Mouse (Mus musculus) C2C12 (cell line): ENCODE data around the gene 2810408A11Rik. TPM values are rescaled to one million over a fixed set of nuclear protein-coding genes. Genes with fewer than 3 reads are reported as not detected.

Experiments
- H3K27me3 ChIP-seq: one replicate; pipeline ENCODE4 v1.6.1; 2011; ENCODE audit not compliant: control insufficient read depth, insufficient read depth, insufficient read length
- H3K36me3 ChIP-seq: one replicate; pipeline ENCODE4 v1.6.1; 2011; ENCODE audit not compliant: control insufficient read depth, insufficient read depth
- H3K4me3 ChIP-seq: one replicate; pipeline ENCODE4 v1.5.1; 2011; ENCODE audit warnings: mild to moderate bottlenecking, control low read depth; ENCODE audit not compliant: poor library complexity, insufficient read depth, severe bottlenecking
- H3K79me2 ChIP-seq: one replicate; pipeline ENCODE4 v1.6.1; 2011; ENCODE audit not compliant: control insufficient read depth, insufficient read depth
- H3K79me3 ChIP-seq: one replicate; pipeline ENCODE4 v1.6.1; 2011; ENCODE audit warnings: low read depth, control low read depth
- H3ac ChIP-seq: one replicate; pipeline ENCODE3; 2011; ENCODE audit warnings: low read depth; ENCODE audit not compliant: control insufficient read depth, insufficient read length
- CEBPB ChIP-seq: IDR thresholded peaks from one replicate; pipeline ENCODE4 v1.6.1; 2011; ENCODE audit warnings: low read depth, mild to moderate bottlenecking, control low read depth, moderate library complexity
- CTCF ChIP-seq: IDR thresholded peaks from one replicate; pipeline ENCODE4 v1.5.1; 2011; ENCODE audit not compliant: control insufficient read depth, insufficient read depth, insufficient read length
- FOSL1 ChIP-seq: IDR thresholded peaks from one replicate; pipeline ENCODE4 v1.8.0; 2011; ENCODE audit warnings: mild to moderate bottlenecking, low read length; ENCODE audit not compliant: poor library complexity, insufficient read depth, severe bottlenecking
- MAX ChIP-seq: IDR thresholded peaks from one replicate; pipeline ENCODE4 v1.6.1; 2011; ENCODE audit warnings: mild to moderate bottlenecking, control low read depth
- MYOD1 ChIP-seq: IDR thresholded peaks from one replicate; pipeline ENCODE4 v1.6.1; 2011; ENCODE audit warnings: low read depth; ENCODE audit not compliant: control insufficient read depth, insufficient read length
- MYOG ChIP-seq: IDR thresholded peaks from one replicate; pipeline ENCODE4 v1.6.1; 2011; ENCODE audit not compliant: control insufficient read depth, insufficient read length; ENCODE audit errors: extremely low read depth
- USF1 ChIP-seq: IDR thresholded peaks from one replicate; pipeline ENCODE4 v1.6.1; 2011; ENCODE audit warnings: low read depth, mild to moderate bottlenecking, control low read depth, moderate library complexity
- polyA plus RNA-seq: library from polyadenylated mRNA; unstranded; fragments of >200 nt; fragmentation: generic; extraction: Trizol; gene quantifications from one replicate; pipeline ENCODE4 v1.2.1, GENCODE M21; 2012; ENCODE audit warnings: missing spikeins

The 2810408A11Rik gene
- polyA plus RNA-seq, 1 experiment, result 2.4 TPM

GRCm38 (mm10) chr11:69937385-69937784, 36.6 kb upstream of the 2810408A11Rik start:
- no peak for TF ChIP-seq MAX
- no peak for TF ChIP-seq MYOD1
- no peak for TF ChIP-seq USF1
- no peak for TF ChIP-seq FOSL1
- TF ChIP-seq MYOG, result no peak
- no peak for TF ChIP-seq CTCF
- no peak for TF ChIP-seq CEBPB
- no peaks in the 10 kb centered on the region for H3K79me2 ChIP-seq
- H3K79me3 ChIP-seq, result no peaks in the 10 kb centered on the region
- no peak overlapping the region for H3ac ChIP-seq
- no peak overlapping the region for H3K4me3 ChIP-seq
- H3K36me3 ChIP-seq, result no peaks in the 10 kb centered on the region
- H3K27me3 ChIP-seq, result peaks cover 52% of the 10 kb centered on the region

- no peak for TF ChIP-seq MAX
- TF ChIP-seq USF1, result no peak
- TF ChIP-seq MYOG, result no peak
- no peak for TF ChIP-seq MYOD1
- no peak for TF ChIP-seq CEBPB
- no peak for TF ChIP-seq FOSL1
- no peak for TF ChIP-seq CTCF
- Histone ChIP-seq H3K36me3 (no peaks in the 10 kb centered on the region), H3K4me3 (no peak overlapping the region), H3ac (no peak overlapping the region), H3K79me2 (no peaks in the 10 kb centered on the region), H3K27me3 (peaks cover 52% of the 10 kb centered on the region), H3K79me3 (no peaks in the 10 kb centered on the region)
Observed at GRCm38 (mm10) chr11:69936714-69937347, 36.0 kb upstream of the 2810408A11Rik start.

- H3K4me3 ChIP-seq, result no peak overlapping the region
- TF ChIP-seq CEBPB (no peak), FOSL1 (no peak), USF1 (no peak), MYOD1 (no peak), MYOG (no peak), MAX (no peak), CTCF (no peak)
- H3K79me3 ChIP-seq, result no peaks in the 10 kb centered on the region
- no peaks in the 10 kb centered on the region for H3K36me3 ChIP-seq
- peaks cover 52% of the 10 kb centered on the region for H3K27me3 ChIP-seq
- H3K79me2 ChIP-seq, result no peaks in the 10 kb centered on the region
- no peak overlapping the region for H3ac ChIP-seq
Observed at GRCm38 (mm10) chr11:69936156-69936555, 35.4 kb upstream of the 2810408A11Rik start.

- no peaks in the 10 kb centered on the region for H3K79me2 ChIP-seq
- H3K79me3 ChIP-seq, result no peaks in the 10 kb centered on the region
- peaks cover 46% of the 10 kb centered on the region for H3K27me3 ChIP-seq
- H3K36me3 ChIP-seq, result no peaks in the 10 kb centered on the region
- H3ac ChIP-seq, result no peak within 1 kb of the TSS
- H3K4me3 ChIP-seq, result no peak within 1 kb of the TSS
- TF ChIP-seq MYOD1 (no peak), USF1 (peak; percentile 86)
Observed at GRCm38 (mm10) chr11:69935137-69935879, 34.5 kb upstream of the 2810408A11Rik start, which contains the start of gene Ybx2. TSS of gene Ybx2 (plus strand) at chr11:69935796.

- H3K79me3 ChIP-seq, result no peaks in the 10 kb centered on the region
- TF ChIP-seq MAX, result no peak
- TF ChIP-seq CTCF, result no peak
- TF ChIP-seq CEBPB, result no peak
- no peak for TF ChIP-seq USF1
- no peak for TF ChIP-seq MYOD1
- no peak for TF ChIP-seq FOSL1
- TF ChIP-seq MYOG, result no peak
- H3K27me3 ChIP-seq, result peaks cover 44% of the 10 kb centered on the region
- H3K36me3 ChIP-seq, result no peaks in the 10 kb centered on the region
- no peak overlapping the region for H3ac ChIP-seq
- H3K4me3 ChIP-seq, result no peak overlapping the region
- no peaks in the 10 kb centered on the region for H3K79me2 ChIP-seq
Observed at GRCm38 (mm10) chr11:69934681-69935080, 33.9 kb upstream of the 2810408A11Rik start.

- Histone ChIP-seq H3ac (peak overlapping the region; percentile 51), H3K79me3 (no peaks in the 10 kb centered on the region), H3K4me3 (no peak overlapping the region), H3K79me2 (no peaks in the 10 kb centered on the region), H3K36me3 (no peaks in the 10 kb centered on the region), H3K27me3 (peaks cover 41% of the 10 kb centered on the region)
- TF ChIP-seq USF1 (no peak), MYOG (no peak), MAX (no peak), CTCF (peak; percentile 81), FOSL1 (no peak)
Observed at GRCm38 (mm10) chr11:69934169-69934568, 33.4 kb upstream of the 2810408A11Rik start.
